Mouse (Mus musculus) frontal cortex, postnatal 14 days (tissue): Measurements from ENCODE around the gene Hebp1.
A peak's percentile ranks its signal among the peaks of the same experiment; 100 is the strongest.

ENCODE experiments used
- DNase-seq, 2 experiments: peaks; one replicate each; pipeline ENCODE4 v3.0.0; 2022; ENCODE audit warnings: low spot score in 2 of 2

Hebp1 gene

DNA sequence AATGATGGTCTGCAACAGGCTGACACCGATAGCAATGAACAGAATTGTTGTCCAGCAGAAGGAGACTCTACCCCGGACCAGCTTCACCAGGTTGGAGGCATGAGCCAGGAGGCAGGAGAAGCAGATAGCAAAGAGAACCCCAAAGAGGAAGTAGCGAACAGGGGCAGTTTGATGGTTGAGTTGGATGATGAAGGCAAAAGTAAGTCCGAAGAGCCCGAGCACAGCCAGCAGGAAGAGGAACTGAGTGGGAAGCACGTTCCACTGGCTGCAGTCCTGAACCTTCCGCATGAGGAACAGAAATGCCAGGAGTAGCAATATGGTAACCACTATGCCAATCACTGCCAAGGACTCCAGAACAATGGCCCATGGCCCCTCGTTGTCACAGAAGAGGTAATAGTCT lies 81.3 kb downstream of the Hebp1 start:
- DNase-seq = no peak

DNA sequence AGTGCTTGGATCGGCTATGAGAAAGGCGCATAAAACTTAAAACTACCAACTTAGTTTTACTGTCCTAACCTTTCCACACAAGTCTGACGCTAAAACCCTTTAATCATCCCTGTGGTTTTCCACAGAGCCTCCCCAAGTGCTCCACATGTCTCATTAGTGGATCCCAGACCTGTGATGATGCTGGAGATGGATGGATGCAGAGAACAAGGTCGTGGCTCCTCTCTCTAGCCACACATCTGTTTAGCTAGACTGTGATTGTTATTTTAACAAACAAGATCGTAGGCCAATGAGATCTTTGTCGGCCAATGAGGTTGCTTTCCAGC lies 84.7 kb downstream of the Hebp1 start:
- DNase-seq = no peak

DNA sequence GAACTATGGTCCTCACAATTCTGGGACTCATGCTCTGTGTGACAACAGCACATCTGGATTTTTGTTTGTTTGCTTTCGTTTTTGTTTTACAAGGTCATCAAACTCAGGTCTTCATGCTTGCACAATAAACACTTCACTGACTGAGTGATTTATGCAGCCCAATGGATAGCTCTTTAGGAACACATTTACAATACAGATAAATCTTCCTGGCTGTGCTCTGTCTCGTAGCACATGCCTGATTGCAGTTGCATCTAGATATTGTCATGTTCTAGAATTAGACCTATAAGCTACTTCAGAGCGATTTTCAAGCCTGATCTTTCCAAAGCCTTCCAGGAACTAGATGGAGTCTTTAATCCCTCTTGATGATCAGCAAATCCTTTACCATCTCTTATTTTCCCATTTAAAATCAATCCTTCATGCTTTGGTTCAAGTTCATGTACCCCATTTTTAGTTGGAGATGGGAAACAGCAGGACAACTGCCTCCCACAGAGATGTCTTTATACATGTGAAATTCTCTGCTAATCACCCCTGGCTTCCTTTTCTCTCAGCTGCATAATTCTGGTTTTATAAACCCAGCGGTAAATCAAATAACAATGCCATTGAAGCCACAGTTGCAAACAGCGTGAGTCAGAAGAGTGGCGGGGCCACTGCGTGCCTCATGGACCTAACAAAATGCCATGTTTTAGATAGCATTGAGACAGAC lies 85.3 kb downstream of the Hebp1 start:
- DNase-seq = no peak

DNA sequence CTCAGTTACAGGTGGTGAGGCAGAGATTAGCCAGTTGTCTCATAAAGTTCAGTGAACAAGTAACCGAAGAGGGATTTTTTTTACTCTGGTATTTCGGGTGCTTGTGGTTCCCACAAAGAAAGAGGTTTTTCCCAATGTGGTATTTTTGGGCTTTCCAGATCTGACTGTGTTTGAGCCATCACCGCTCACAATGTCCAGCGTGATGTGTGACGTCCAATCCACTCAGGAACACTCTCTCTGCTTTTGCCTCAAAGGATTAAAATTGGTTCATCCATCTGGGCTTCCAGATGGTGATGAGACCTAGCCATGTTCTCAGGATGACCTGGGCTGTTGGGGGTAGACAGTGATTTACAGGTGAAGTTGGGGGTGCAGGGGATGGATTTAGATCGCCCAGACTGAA lies 90.8 kb downstream of the Hebp1 start:
- DNase-seq = no peak

DNA sequence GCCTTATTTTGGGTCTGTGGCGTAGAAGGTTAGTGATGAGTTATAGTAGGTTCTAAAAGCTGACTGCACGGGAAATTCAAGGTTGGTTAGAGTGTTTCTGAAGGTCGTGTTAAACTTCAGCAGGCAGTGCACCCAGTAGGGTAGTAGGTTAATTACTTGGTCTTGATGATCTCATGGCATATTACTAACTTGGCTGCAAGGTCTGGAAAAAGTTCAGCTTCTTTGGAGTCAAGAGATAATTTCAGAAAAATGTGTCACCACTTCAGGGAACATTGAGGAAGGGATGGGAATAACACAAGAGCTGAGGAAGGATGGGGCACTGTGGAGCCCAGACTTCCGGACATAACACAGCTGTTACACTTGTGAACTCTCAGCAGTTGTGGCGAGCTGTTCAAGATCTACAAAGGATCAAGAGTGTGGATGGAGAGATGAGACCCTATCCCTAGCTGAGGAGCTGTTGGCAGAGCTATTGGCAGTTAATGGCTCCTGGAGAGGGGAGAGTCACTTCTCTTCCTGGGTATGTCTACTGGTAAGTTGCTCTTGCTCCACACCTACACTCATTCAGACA lies 95.0 kb downstream of the Hebp1 start:
- DNase-seq = no peak

DNA sequence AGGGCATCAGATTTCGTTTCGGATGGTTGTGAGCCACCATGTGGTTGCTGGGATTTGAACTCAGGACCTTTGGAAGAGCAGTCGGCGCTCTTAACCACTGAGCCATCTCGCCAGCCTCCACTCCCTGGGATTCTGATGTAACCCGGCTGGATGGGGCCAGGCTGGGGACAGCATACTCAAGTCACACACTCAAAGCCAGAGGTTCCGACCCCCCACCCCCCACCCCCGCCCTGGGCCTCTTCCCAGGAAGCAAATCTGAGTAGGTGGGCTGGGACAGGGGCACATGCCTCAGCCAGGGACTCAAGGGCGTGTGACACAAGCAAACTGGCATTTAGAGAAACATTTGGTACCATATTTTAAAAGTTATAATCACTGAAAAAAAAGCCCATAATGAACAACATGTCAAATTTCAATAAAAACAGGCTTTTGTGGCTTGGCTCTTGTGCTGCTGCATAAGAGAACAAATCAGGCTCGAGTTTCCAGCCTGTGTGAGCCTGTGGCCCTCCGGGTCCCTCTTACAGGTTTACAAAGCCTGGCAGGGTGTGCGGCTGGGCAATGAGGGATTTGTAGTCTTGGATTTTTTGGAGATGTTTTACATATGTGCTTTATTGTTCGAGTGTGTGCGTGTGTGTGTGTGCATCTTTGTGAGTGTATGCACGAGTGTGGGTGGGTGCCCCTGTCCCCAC lies 96.9 kb downstream of the Hebp1 start:
- no peak for DNase-seq

DNA sequence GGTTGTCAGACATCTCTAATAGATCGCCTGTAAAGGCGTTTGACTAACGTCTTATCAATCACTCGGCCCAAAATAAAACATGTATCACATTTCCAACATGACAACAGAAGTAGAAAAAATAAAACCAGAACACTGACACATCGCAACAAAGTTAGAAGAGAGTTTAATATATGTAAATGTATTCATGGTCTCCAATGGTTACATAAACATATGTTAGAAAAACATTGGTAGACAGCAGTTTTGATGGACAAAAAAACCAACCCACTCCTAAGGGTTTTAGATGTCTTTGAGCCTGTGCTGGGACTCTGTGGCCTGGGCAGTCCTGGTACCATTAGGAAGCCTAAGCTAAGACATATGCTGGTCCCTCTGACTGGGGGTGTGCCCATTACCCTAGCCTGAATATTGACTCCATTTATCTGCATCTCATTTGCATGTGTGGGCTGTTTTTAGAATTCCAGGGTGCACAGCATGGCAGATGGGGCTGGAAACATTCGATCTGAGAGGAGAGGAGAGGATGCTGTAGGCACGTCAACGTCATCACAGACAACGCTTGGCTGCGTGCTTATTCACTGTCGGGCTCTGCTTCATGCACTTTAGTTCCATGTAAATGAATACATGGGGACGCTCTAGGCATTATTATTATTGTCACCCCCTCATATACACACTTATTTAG lies 104.9 kb downstream of the Hebp1 start:
- DNase-seq = peak; percentile 40 to 46

DNA sequence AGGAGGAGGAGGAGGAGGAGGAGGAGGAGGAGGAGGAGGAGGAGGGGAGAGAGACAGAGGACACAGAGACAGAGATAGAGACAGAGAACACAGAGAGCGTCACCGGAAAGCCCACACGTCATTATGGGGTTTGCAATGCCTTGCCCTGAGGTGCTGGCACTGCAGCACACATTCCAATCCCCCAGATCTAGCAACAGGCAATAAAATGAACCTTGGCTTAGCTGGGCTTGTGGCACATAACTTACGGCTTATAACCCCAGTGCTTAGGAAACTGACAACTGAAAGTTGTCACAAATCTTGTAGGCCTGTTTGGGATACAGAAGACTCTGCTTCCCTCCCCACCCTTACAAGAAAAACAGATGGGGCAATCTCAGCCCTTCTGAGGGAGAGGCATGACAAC lies 107.2 kb downstream of the Hebp1 start:
- no peak for DNase-seq

DNA sequence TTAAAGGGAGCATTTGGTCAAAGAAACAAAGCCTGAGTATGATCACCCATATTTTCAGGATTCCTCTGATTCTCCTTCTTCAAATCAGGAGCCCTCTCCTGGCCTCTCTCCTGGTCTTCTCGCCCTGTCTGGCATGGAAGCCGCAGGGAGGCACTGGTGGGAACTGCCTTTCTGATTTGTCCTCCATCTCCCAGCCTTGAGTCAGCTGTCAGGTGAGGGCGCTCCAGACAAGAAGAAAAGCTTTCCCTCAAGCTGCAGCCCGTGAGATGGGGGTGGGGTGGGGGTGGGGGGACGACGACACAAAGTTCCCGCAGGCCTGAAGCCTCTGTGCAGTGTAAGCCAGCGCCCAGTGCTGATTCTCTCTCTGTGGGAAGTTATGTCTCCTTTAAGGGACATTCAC lies 108.0 kb downstream of the Hebp1 start:
- peak in 1 of 2 experiments; percentile 37 for DNase-seq

DNA sequence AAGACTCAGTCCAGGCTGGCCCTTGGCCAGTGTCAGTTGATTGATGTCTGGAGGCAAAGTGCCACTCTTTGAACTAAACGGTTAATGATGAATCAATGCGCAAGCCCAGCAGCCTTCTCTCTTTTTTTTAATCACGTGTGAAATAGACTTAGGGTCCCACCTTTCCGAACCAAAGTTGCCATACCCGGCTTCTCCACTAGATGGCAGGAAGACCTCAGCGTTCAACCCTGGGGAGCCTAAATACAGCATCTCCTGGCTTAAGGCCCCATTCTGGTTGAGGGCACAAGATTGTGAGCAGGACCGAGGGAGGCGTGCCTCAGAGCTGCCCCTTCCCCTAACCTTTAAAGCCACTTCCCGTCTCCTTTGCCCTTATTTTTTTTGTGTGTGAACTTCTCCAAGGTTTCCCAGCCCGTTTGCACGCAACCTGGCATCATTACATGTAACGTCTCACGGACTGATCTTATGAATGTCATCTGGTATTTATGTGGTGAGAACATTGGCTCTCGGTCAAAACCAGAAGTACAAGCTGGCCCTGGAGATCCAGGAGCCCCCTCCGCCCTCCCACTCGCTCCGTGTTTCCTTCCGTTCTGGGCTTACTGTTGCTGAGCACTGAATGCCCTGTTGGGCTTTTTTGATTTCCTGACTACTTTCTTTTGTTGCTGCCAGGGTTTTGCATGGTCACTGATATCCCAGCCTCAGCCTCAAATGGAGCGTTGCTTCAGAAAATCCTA lies 109.9 kb downstream of the Hebp1 start:
- DNase-seq = peak; percentile 74 to 84
